Mouse (Mus musculus): ENCODE results near the gene Ipo9.

The Ipo9 gene

DNA sequence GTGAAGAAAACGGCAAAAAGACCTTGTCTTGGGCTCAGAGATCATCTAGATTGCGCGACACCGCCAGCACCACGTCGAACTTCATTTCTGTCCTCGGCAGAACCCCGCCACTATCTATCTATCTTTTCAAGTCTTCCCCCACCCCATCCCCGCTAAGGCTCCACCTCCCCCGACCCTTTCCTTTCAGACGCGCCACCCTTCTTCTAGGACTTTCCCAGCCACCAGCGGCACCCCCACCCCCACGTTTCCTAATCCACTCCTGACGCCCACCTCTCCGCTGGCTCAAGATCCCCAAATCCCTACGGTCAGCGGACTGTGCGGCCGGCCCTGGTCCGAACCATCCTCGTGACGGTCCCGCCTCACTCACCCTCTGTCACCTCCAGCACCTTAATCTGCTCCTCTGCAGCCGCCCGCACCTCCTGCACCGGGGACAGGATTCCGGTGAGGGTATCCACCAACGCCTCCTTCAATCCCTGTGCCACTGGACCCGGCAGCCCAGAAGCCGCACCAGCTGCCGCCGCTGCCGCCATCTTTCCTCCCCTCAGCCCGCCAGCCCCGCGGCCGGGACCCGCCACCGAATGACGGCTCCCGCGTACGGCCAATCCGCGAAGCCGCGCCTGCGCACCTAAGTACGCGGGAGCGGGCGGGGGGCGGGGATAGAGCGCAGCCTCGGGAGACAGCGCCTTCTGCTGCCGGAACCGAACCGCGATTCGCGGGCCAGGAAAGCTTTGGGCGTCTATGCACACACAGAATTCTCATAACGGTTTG lies at the start of gene Ipo9:
Ipo9 (minus strand) TSS at position 599 of the 768 bp plus-strand sequence.
- DNase-seq (ENCODE audit: low spot score) = peak; percentile 70

DNA sequence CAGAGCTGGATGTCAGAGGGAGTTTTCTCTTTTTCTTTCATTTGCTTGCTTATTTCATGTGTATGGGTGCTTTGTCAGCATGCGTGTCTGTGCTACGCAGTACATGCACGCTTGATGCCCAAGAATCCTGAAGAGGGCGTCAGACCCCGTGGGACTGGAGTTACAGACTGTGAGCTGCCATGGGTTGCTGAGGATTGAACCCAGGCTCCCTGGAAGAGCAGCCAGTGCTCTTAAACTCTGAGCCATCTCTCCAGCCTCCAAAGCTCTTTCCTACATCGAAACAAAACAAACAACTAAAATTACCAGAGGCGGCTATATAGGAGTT lies 45.2 kb upstream of the Ipo9 start:
- DNase-seq (ENCODE audit: low spot score) = no peak

DNA sequence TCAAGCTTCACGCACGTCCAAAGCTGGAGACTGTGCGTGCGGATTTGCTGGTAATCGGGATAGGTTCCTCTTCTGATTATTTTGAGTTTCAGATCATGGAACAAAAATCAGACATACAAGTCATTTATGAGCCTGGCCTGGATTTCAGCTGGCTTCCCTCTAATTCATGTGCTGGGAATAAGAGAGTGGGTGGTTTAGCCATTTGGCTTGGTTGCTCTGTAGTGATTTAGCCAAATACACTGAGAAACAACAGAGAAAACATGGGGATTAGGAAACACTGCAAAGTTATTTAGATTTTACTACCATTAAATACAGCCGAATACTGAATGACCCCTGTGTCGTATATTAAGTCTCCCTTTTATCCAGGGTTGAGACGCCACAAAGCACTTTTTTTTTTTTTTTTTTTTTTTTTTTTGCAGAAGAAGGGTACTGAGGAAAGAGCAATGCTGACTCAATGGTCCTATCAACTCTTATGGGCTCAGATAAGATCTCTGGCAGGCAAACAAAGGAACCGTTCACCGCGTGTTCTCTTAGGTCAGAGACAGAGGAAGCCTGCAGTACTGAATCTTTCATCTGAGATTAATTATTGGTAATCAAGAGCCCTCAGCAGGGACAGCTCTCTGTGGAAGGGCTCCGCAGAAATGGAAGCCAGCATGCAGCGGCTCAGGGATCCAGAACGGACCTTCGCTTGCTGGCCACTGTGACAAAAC lies 44.7 kb upstream of the Ipo9 start:
- no peak for DNase-seq (ENCODE audit: low spot score)

DNA sequence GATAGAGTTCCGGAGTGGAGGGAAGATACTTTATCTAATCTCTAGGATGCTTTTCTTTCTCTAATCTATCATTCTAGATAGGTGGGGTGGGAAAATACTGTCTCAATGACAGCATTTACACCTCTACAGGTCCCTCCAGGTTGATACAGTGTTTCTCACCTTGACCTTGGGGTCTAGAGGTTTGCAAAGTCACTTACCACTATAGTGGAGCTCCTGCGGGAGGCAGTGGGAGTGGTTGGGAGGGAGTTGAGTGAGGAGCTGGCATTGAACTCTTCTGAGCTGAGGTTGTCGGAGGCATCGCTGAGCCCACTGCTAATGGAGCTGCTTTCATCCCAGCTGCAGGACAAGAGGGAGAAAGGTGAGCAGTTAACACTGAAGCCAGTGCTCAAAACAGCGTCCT lies 42.2 kb upstream of the Ipo9 start:
- no peak for DNase-seq (ENCODE audit: low spot score)

DNA sequence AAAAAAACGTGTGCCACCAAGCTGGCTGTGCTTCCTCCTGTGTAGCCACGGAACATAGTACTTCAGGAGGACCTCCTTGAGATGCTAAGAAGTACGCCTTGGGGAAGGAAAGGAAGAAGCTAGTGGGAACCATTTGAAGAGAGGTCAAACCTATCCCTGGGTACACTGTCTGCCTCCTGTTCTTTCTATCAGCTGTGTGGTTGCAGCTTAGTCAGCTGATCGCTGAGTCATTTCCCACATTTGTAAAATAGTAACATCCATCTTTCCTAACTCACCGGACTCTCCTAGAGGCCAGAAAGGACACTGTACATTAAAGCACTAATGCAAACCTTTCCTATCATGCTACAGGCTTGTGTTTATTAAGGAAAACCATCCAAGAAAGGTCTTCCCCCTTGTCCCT lies 41.4 kb upstream of the Ipo9 start:
- DNase-seq (ENCODE audit: low spot score) = no peak

DNA sequence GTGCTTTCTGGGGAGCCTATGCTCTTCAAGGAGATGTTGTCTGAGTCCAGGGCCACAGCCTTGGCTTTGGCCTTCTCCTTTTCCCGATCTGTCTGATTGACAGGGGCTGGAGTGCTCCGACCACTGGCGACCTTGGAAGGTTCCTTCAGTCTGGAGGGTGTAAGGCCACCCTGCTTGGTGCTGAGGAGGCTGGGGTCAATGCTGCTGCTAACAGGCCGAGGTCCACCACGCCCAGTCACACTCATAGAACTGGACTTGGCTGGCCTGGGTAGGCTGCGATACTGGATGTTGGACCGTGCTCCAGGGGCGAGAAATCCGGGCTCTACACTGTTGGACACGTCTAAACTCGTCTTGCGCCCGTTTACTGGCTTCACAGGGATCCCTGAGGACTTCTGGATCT lies 40.2 kb upstream of the Ipo9 start:
- DNase-seq (ENCODE audit: low spot score) = no peak

DNA sequence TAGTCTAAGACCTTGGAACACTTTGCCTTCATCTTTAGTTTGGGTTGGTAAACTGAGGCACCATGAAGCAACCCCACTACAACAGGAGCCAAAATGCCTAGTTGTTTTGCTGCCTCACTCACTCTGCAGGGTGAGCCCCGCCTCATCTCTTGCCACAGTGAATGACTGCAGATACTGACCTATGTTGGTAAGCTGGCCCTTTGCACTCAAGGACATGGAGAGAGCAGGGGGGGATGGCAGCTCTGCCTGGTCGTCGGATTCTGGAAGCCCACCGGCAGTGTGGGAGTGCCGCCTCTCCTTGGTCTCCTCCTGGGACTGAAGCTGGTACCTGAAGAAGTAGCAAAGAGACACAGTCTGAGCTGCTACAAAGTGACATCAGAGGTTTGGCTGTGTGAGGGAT lies 37.2 kb upstream of the Ipo9 start:
- DNase-seq (ENCODE audit: low spot score) = no peak

DNA sequence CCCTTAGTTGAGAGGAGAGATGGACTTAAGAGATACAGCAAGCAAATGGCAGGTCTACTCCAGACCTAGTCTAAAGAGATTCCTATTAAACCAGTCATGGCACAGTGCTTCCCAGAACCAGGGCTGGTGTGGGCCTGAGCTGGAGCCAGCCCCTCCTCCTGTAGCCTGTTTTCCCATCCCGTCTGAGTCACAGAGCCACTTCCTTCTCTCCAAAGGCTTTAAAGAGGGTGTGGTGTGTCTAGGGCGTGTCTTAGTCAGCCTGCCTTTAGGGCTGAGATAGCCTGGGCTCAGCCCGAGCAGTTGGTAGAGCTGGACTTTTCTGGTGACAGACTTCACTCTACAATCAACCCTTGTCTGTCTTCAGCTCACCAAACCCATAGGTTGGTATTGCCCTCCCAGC lies 36.6 kb upstream of the Ipo9 start:
- DNase-seq (ENCODE audit: low spot score) = no peak

DNA sequence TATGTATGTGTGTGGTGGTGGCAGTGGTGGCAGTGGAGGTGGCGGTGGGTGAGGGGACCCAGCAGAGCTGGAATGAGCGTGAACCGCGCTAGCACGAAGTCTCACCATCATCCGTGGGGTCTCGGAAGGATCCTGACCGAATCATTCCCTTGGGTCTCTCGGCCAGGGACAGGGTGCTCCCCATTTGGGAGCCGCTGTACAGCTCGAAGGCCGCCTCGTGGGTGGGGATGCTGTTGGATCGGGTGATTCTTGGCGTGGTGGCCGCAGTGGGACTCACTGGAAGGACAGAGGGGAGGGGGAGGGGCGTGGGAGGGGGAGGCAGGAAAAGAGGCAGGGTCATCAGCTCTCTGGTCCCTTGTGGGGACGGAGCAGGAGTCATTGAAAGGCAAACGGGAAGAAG lies 35.4 kb upstream of the Ipo9 start:
- DNase-seq (ENCODE audit: low spot score) = no peak

DNA sequence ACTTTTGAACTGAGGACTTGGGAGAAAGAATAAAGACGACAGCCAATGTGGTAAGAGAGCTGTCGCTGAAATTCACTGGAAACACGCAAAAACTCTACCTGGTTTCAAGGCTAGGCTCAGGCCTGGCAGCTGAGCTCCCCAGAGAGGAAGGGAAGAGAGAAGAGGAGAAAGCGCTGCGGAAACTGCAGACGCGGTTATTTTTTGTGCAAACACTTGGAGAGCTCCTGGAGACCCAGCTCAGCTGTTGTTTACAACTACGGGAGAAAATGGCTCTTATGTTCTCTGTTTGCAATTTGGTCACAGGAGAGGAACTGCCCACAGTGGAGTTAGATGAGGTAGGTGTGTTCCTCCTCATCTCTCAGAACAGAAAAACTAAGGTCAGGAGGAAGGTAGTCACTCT lies 32.4 kb upstream of the Ipo9 start:
- DNase-seq (ENCODE audit: low spot score) = no peak

DNA sequence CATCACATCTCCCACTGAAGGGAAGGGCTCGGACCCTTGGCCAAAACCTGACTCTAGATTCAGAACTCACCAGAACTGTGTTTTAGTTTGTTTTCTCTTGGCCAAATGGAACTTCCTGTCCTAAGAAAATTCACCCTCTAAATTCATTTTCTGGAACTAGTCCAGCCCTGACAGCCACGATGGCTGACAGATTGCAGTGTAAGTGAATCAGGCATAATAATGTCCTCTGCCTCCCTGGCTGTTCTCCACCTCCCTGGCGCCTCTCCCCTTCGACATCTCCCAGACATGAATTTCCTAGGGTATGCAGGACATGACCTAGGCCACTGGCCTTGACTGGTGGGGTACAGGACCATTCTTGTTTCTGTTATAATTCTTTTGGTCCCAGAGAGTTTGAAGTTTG lies 32.0 kb upstream of the Ipo9 start:
- no peak for DNase-seq (ENCODE audit: low spot score)

DNA sequence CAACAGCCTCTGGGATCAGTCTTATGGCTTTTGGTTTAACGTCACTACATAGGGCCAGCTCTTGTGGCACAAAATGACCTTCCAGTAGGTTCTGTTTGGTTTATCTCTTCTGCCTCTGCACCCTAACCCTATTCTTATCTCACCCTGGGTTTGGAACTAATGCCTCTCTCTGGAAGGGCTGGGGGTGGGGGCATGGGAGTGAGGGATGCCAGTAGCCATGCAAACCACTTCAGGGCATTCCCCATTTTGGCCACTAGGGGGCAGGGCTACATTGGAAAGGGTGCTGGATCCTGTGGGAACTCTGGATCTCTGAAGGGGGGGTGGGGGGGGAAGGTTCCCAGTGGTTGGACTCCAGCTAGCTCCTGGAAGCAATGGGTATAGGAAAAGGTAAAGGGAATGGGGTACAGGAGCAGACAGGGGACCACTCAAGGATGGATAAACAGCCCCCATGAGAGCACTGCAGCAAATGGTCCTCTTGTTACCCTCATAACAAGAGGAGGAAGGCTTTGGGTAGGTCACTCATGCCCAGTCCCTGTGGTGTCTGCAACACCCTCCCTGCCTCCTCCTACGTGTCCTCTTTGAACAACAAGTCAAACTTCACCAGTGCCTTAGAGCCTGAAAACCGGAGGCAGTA lies 30.9 kb upstream of the Ipo9 start:
- no peak for DNase-seq (ENCODE audit: low spot score)

DNA sequence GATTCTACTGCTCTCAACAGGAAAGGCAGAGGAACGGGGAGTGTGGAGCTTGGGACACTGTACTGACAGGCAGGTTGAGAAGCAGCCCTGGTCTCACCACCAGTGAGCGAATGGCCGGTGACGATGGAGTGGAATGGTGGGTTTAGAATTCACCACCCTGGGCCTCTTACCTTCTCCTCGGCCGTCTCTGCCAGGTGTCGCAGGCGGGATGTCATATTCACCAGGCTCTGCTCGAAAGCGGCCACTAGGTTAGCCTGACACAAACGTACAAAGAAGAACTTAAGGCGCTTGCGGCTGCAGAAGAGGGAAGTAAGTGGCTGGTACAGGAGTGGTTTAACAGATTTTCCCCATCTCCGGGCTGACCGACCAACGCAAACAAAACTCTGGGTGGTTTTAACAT lies 30.2 kb upstream of the Ipo9 start:
- no peak for DNase-seq (ENCODE audit: low spot score)

DNA sequence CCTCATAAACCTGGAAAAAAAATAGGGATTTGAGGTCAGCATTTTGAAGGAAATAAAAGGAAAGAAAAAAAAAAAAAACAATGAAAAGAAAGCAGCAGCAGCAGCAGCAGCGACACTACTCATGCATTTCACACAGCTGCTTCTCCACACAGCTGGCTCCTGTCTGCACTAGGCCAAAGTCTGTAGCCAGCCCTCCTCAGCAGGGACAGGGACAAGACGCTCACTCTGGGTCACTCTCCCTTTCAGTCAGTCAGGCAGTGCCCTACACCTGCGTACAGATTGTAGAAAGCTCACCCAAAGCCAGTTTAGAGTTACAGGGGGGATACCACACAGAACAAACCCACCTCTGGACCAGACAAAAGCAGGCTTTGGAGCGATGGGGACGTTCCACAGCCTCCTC lies 27.6 kb upstream of the Ipo9 start:
- DNase-seq (ENCODE audit: low spot score) = no peak

DNA sequence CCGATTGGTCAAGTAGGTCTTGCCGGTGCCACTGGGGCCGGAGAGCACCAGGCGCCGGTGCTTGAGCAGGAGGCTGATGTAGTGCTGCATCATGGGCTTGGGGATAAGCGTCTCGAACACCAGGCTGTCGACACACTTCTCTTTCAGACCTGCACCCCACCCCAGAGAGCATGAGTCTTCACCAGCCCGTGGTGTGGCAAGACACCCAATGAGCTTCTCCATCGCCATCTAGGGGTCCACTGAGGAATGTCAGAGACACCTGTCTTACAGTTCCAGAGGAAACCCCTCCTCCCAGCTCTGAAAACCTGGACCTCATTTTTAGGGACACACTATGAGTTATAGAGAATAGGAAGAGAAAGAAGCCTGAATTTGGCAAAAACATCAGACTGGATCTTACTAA lies 22.0 kb upstream of the Ipo9 start:
- no peak for DNase-seq (ENCODE audit: low spot score)

DNA sequence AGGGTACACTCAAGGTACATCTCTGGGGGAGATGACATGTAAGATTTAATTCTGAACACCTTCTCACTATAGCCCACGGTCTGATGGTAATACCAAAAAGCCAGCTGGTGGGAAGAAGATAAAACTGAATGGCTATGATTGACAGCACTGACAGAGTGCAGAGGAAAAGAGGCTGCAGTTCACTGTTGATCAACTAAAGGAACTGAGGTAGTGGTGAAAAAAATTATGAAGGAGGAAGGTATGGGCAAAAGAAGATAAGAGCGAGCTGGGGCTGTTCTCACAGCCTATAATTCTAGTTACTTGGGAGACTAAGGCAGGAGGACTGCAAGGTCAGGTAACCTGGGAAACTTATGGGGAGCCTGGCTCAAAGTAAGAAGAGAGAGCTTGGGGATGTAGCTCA lies 21.1 kb upstream of the Ipo9 start:
- DNase-seq (ENCODE audit: low spot score) = no peak

DNA sequence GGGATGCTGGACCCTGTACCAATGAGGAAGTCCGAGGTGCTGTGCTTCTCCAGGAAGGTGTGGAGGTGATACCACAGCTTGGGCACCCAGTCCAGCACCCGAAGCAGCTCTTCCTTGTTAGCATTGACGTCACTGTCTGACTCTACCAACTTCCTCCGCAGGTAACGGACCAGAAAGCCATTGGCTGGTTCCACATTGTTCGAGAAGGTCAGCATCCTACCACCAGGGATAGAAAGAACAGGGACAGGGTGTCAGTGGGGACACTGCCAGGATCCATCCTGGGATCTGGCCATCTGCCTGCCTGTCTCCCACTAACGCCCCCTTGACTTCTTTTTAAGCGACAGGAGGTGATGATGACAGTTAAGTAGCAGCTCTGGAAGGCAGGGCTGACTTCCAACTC lies 19.6 kb upstream of the Ipo9 start:
- no peak for DNase-seq (ENCODE audit: low spot score)

DNA sequence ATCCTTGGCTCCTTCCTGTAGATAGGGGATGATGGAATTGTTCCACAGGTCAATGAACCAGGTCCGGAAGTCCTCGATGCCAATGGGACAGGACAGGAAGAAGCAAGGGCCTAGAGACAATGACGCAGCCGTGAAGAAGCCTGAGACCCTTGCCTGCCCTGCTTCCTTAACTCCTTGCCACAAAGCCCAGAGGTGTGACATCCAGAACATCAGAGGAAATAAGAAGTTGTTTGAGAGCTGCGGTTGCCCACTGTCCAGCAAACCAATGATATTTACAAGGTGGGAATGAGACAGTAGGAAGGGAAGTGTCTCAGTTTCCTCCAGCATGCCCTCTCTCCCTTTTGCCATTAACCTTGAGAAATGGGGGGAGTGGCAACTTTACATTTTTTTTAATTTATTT lies 18.6 kb upstream of the Ipo9 start:
- DNase-seq (ENCODE audit: low spot score) = no peak

DNA sequence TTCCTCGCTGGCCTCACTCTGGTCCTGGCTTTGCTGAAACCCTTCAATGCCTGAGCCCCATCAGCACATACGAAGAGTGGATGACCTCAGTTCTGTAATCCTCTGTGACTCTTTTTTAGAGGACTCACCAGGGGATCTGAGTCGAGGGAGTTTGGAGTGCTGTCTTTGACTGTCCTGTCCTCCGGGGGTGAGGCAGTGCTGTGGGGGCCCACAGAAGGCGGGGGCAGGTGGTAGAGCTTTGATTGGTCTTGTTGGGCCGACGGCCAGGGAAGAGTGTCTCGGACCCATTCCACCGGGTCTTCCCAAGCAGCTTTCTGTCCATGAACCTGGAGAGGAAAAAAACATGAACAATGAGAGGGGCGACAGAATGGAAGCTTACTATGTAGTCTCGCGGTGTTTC lies 13.2 kb upstream of the Ipo9 start:
- no peak for DNase-seq (ENCODE audit: low spot score)

DNA sequence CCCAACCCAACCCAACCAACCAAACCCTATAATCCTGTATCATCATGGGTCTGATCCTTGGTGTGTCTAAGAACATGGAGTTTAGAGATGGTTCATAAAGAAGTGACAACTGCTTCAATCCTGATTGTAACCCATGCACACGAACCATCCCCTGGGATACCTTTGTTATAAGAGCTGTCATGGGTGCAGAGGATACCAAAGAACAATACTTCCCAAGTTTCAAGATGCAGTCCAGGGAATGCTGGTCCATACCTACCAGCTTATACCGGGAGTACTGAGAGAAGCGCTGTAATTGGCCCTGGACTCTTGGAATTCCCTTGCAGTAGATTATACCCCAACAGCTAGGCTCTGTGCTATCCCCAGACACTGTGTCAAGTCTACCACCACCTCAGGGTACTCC lies 11.6 kb upstream of the Ipo9 start:
- no peak for DNase-seq (ENCODE audit: low spot score)

DNA sequence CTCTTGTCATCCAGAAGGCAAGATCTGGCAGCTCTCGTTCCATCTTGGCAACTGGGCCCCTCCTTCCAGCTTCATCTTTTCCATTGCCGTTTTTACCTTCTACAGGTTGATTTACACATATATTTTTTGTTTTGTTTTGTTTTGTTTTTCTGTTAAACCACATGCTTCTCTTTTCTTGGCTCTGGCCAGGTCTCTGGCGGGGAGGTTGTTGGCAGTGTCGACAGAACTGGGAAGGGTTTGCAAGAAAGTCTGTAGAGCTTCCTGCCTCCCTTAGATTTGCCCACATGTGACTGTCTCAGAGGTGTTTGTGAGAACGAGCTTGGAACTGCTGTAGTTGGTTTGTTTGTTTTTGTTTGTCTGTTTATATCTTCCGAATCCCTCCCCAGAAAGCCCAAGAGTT lies 10.7 kb upstream of the Ipo9 start:
- no peak for DNase-seq (ENCODE audit: low spot score)

DNA sequence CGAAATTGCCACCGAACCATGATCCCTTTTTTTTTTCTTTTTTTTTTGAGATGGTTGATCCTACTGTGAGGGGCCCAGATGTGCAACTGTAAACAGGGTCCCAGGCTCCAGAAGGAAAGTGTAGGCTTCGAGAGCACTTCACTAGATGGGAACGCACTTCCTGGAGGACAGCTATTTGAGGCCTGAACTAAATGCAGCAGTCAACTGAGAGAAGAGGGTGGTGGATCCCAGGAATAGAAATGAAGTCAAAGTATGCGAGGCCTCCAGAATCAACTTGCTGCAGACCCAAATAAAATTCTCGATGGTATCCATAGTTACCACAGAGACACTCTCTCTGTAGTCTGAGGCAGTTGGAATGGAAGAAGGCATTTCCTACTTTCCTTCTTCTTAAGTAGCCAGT lies 8.5 kb upstream of the Ipo9 start:
- no peak for DNase-seq (ENCODE audit: low spot score)

DNA sequence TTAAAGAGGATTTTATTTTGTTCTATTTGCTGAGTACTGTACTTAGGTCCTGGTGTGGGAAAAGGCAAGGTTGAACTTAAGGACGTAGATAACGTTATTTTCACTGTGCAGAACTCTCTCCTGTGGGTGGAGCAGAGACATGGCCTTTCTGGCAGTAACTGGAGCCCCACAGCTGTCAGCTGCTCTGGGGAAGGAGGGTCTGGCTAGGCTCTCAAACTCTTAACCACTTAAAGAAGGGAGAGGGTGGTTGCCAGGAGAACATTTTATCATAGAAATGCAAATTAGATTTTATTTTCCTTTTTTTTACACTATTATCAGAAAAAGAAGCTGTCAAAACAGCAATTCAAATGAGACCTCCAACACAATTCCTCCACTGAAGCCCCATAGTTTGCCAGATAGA lies 5.5 kb upstream of the Ipo9 start:
- no peak for DNase-seq (ENCODE audit: low spot score)

DNA sequence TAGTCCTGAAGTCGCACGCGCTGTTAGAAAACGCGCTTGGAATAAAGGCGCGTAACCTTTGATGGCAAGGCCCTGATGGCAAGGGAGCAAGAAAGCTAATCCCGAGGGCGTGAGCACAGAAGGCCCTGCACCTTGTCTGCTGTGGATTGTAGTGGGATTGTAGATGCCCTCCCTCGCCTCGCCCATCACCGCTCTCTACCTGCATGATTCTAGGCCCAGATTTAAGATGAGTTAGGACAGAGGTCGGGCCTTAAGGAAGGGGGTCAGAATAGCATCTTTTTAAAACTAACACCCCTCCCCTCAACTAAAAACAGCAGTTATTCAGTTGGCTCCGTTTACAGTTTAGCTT lies 344 bp upstream of the Ipo9 start:
- no peak for DNase-seq (ENCODE audit: low spot score)
